Mouse (Mus musculus): ENCODE results near the gene Zan. TPM values are rescaled to one million over a fixed set of nuclear protein-coding genes. Genes with fewer than 3 reads are reported as not detected.

Gene Zan
- polyA plus RNA-seq, 1 experiment from 2014 or later: 0.17 TPM

GRCm38 (mm10) chr5:137338256-137338655 is 138.6 kb downstream of the Zan start:
- WGBS: 0% methylated on average over 19 of the region's 19 CpGs
- Histone ChIP-seq H3K9me3 (no peaks in the 10 kb centered on the region), H3K27ac (peak overlapping the region; percentile 90), H3K36me3 (no peaks in the 10 kb centered on the region), H3K4me3 (peak overlapping the region; percentile 46), H3K4me2 (peak overlapping the region; percentile 75), H3K4me1 (peaks cover 20% of the 10 kb centered on the region), H3K9ac (peak overlapping the region; percentile 73), H3K27me3 (no peaks in the 10 kb centered on the region)
- peak; percentile 78 for ATAC-seq (ENCODE audit: insufficient number of reproducible peaks, insufficient read depth, low FRiP score, low TSS enrichment, low read depth)

- no peak overlapping the region for H3K4me3 ChIP-seq
- no peak overlapping the region for H3K27ac ChIP-seq
- H3K36me3 ChIP-seq: no peaks in the 10 kb centered on the region
- H3K4me2 ChIP-seq: no peak overlapping the region; the same call in 1 of the 2 replicates
- no peak for ATAC-seq (ENCODE audit: insufficient number of reproducible peaks, insufficient read depth, low FRiP score, low TSS enrichment, low read depth)
- peak overlapping the region; percentile 6; the same call in 1 of the 2 replicates for H3K9ac ChIP-seq
- H3K9me3 ChIP-seq: no peaks in the 10 kb centered on the region
- no peaks in the 10 kb centered on the region for H3K27me3 ChIP-seq
- 30% methylated on average over 8 of the region's 8 CpGs for WGBS
- H3K4me1 ChIP-seq: peaks cover 30% of the 10 kb centered on the region
Measured at GRCm38 (mm10) chr5:137337190-137337589, 139.7 kb downstream of the Zan start.

GRCm38 (mm10) chr5:137335066-137335465 is 141.8 kb downstream of the Zan start:
- H3K36me3 ChIP-seq: peaks cover 4% of the 10 kb centered on the region; the same call in 1 of the 2 replicates

DNA sequence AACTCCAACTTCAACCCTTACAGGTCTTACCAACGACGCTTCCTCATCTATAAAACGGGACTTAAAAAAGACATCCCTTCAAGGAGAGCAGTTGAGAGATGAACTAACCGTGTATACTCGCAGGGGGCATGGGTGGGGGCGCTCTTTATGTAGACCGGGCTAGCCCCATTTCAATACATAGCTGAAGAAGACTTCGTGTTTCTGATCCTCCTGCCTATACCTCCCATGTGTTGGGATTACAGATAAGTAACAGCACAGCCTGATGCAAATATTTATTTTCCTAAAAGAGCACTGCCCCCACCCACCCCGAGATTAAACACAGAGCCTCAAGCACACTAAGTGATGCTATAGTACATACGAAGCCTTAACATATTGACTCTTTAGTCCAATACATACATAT is 142.5 kb downstream of the Zan start:
- 55% methylated on average over 10 of the region's 10 CpGs for WGBS

More at GRCm38 (mm10) chr5:137335066-137335465, 141.8 kb downstream of the Zan start:
- peak overlapping the region; percentile 27; the same call in 1 of the 2 replicates for H3K9ac ChIP-seq
- H3K4me2 ChIP-seq: no peak overlapping the region
- no peak overlapping the region for H3K27ac ChIP-seq
- no peaks in the 10 kb centered on the region for H3K9me3 ChIP-seq
- H3K4me1 ChIP-seq: peaks cover 30% of the 10 kb centered on the region
- 76% methylated on average over 6 of the region's 6 CpGs for WGBS
- no peak overlapping the region for H3K4me3 ChIP-seq
- ATAC-seq (ENCODE audit: insufficient number of reproducible peaks, insufficient read depth, low FRiP score, low TSS enrichment, low read depth): no peak
- H3K27me3 ChIP-seq: no peaks in the 10 kb centered on the region

GRCm38 (mm10) chr5:137333512-137334174 is 143.2 kb downstream of the Zan start, which contains the start of gene Slc12a9:
Gene Slc12a9 (minus strand): TSS chr5:137333597.
- peak within 1 kb of the TSS; percentile 66 for H3K4me3 ChIP-seq
- H3K9ac ChIP-seq: peak within 1 kb of the TSS; percentile 82
- H3K4me2 ChIP-seq: peak within 1 kb of the TSS; percentile 96
- peak; percentile 89 for ATAC-seq (ENCODE audit: insufficient number of reproducible peaks, insufficient read depth, low FRiP score, low TSS enrichment, low read depth)
- no peaks in the 10 kb centered on the region for H3K9me3 ChIP-seq
- no peak within 1 kb of the TSS for H3K27ac ChIP-seq
- H3K27me3 ChIP-seq: no peaks in the 10 kb centered on the region
- peaks cover 7% of the 10 kb centered on the region; the same call in 1 of the 2 replicates for H3K36me3 ChIP-seq
- WGBS: under 1% methylated on average over 44 of the region's 44 CpGs
- H3K4me1 ChIP-seq: peaks cover 16% of the 10 kb centered on the region

More for the DNA sequence above, 142.5 kb downstream of the Zan start:
- ATAC-seq (ENCODE audit: insufficient number of reproducible peaks, insufficient read depth, low FRiP score, low TSS enrichment, low read depth): no peak
- Histone ChIP-seq H3K4me3 (peak overlapping the region; percentile 66), H3K4me2 (peak overlapping the region; percentile 96), H3K9ac (no peak overlapping the region), H3K9me3 (no peaks in the 10 kb centered on the region), H3K4me1 (peaks cover 23% of the 10 kb centered on the region), H3K36me3 (peaks cover 6% of the 10 kb centered on the region; the same call in 1 of the 2 replicates), H3K27ac (no peak overlapping the region), H3K27me3 (no peaks in the 10 kb centered on the region)

DNA sequence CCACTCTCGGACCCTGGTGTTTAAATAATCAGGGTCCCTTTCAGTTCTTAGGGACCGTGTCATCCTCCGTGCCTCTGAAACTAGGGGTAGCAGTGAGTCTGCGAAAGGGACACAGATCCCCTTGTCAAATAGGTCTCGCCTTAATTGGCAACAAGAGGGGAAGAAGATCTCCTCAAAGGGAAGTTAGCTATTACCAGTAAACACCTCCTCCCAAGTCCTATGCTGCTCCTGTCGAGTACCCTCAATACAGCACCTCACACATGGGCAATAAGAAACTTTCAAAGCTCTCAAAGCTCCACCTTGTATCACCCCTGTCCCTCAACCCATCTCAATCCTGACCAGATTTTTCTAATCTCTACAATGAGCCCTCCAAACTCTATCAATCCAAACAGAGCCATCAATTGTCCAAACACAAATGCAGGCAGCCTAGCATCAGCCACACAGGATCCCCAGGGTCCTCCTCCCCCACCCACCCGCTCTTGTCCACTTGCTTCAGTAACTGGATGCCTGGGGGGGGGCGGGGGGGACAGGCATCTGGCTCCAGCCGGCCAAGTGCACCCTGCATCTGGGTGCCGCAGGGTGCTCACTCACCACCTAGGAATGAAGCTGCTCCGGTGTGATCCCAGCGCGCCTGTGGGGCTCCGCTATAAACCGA is 143.9 kb downstream of the Zan start:
- no peak for ATAC-seq (ENCODE audit: insufficient number of reproducible peaks, insufficient read depth, low FRiP score, low TSS enrichment, low read depth)

GRCm38 (mm10) chr5:137330910-137331309 is 146.0 kb downstream of the Zan start:
- H3K27ac ChIP-seq: no peak overlapping the region
- H3K4me2 ChIP-seq: no peak overlapping the region
- no peak overlapping the region for H3K9ac ChIP-seq
- no peak overlapping the region for H3K4me3 ChIP-seq
- no peak for ATAC-seq (ENCODE audit: insufficient number of reproducible peaks, insufficient read depth, low FRiP score, low TSS enrichment, low read depth)
- H3K27me3 ChIP-seq: no peaks in the 10 kb centered on the region
- no peaks in the 10 kb centered on the region for H3K9me3 ChIP-seq
- WGBS: 86% methylated on average over 7 of the region's 7 CpGs
- H3K4me1 ChIP-seq: peaks cover 15% of the 10 kb centered on the region
- H3K36me3 ChIP-seq: peaks cover 27% of the 10 kb centered on the region

More for the DNA sequence above, 143.9 kb downstream of the Zan start:
- no peaks in the 10 kb centered on the region for H3K9me3 ChIP-seq
- H3K4me1 ChIP-seq: peaks cover 15% of the 10 kb centered on the region
- no peaks in the 10 kb centered on the region for H3K27me3 ChIP-seq
- H3K9ac ChIP-seq: peak overlapping the region; percentile 82
- H3K4me2 ChIP-seq: peak overlapping the region; percentile 96
- H3K4me3 ChIP-seq: peak overlapping the region; percentile 66
- H3K36me3 ChIP-seq: peaks cover 11% of the 10 kb centered on the region; the same call in 1 of the 2 replicates
- no peak overlapping the region for H3K27ac ChIP-seq
- WGBS: 12% methylated on average over 15 of the region's 15 CpGs

Other genes starting within 250 kb of the Zan start
- gene Ache, start 189.5 kb downstream of the Zan start, polyA plus RNA-seq (2015; fragmentation: Nextera tagmentation; extraction: Ambion mirVana): 2.7 and 3.3 TPM in 2 replicates
- gene Ufsp1, start 182.4 kb downstream of the Zan start, polyA plus RNA-seq (2015; fragmentation: Nextera tagmentation; extraction: Ambion mirVana): 5.4 and 5.6 TPM in 2 replicates
- gene Srrt, start 169.4 kb downstream of the Zan start, polyA plus RNA-seq (2015; fragmentation: Nextera tagmentation; extraction: Ambion mirVana): 143 and 148 TPM in 2 replicates
- gene Trip6, start 162.7 kb downstream of the Zan start, polyA plus RNA-seq (2015; fragmentation: Nextera tagmentation; extraction: Ambion mirVana): 106 TPM in 2 replicates
- gene Slc12a9, start 143.5 kb downstream of the Zan start, polyA plus RNA-seq (2015; fragmentation: Nextera tagmentation; extraction: Ambion mirVana): 16.0 and 16.1 TPM in 2 replicates
- gene Ephb4, start 127.0 kb downstream of the Zan start, polyA plus RNA-seq (2015; fragmentation: Nextera tagmentation; extraction: Ambion mirVana): 70.4 and 71.0 TPM in 2 replicates
- 48.0 and 56.2 TPM in 2 replicates for gene Pop7, start 25.5 kb upstream of the Zan start, polyA plus RNA-seq (2015; fragmentation: Nextera tagmentation; extraction: Ambion mirVana)
- gene Gigyf1, start 41.5 kb upstream of the Zan start, polyA plus RNA-seq (2015; fragmentation: Nextera tagmentation; extraction: Ambion mirVana): 16.3 and 17.1 TPM in 2 replicates
- not detected in 2 replicates for gene Epo, start 56.2 kb upstream of the Zan start, polyA plus RNA-seq (2015; fragmentation: Nextera tagmentation; extraction: Ambion mirVana)
- 360 and 396 TPM in 2 replicates for gene Gnb2, start 56.4 kb upstream of the Zan start, polyA plus RNA-seq (2015; fragmentation: Nextera tagmentation; extraction: Ambion mirVana)
- gene Actl6b, start 76.5 kb upstream of the Zan start, polyA plus RNA-seq (2015; fragmentation: Nextera tagmentation; extraction: Ambion mirVana): 2.8 and 4.5 TPM in 2 replicates
- gene Tfr2, start 92.8 kb upstream of the Zan start, polyA plus RNA-seq (2015; fragmentation: Nextera tagmentation; extraction: Ambion mirVana): 0.35 and 1.7 TPM in 2 replicates
- 33.3 and 33.8 TPM in 2 replicates for gene Mospd3, start 124.0 kb upstream of the Zan start, polyA plus RNA-seq (2015; fragmentation: Nextera tagmentation; extraction: Ambion mirVana)
- gene Pcolce, start 136.7 kb upstream of the Zan start, polyA plus RNA-seq (2015; fragmentation: Nextera tagmentation; extraction: Ambion mirVana): 122 and 135 TPM in 2 replicates
- 0.13 TPM in 1 of 2 replicates, not detected in the other for gene Fbxo24, start 151.9 kb upstream of the Zan start, polyA plus RNA-seq (2015; fragmentation: Nextera tagmentation; extraction: Ambion mirVana)
- 31.5 and 33.9 TPM in 2 replicates for gene Lrch4, start 152.1 kb upstream of the Zan start, polyA plus RNA-seq (2015; fragmentation: Nextera tagmentation; extraction: Ambion mirVana)
- 7.9 and 8.2 TPM in 2 replicates for gene Gm20605, start 152.1 kb upstream of the Zan start, polyA plus RNA-seq (2015; fragmentation: Nextera tagmentation; extraction: Ambion mirVana)
- gene Sap25, start 164.3 kb upstream of the Zan start, polyA plus RNA-seq (2015; fragmentation: Nextera tagmentation; extraction: Ambion mirVana): 7.0 and 8.6 TPM in 2 replicates
- gene Irs3, start 168.7 kb upstream of the Zan start, polyA plus RNA-seq (2015; fragmentation: Nextera tagmentation; extraction: Ambion mirVana): 0.26 and 0.32 TPM in 2 replicates
- 15.8 and 19.2 TPM in 2 replicates for gene Agfg2, start 207.7 kb upstream of the Zan start, polyA plus RNA-seq (2015; fragmentation: Nextera tagmentation; extraction: Ambion mirVana)